Mouse (Mus musculus): ENCODE data around the gene Zfp870. TPM values are rescaled to one million over a fixed set of nuclear protein-coding genes. Genes with fewer than 3 reads are reported as not detected.
A peak's percentile ranks its signal among the peaks of the same experiment; 100 is the strongest.
"Not testable (repeated sequence)": the region's sequence is repeated elsewhere in the genome, so short reads cannot be mapped to it uniquely, and the experiment has no call there.

Zfp870 gene
- polyA plus RNA-seq, 1 experiment from 2014 or later = 4.5 TPM

- not testable (repeated sequence) for H3K9me3 ChIP-seq (replicated peaks); H3K36me3 ChIP-seq; H3K9ac ChIP-seq; H3K4me1 ChIP-seq (replicated peaks); H3K27me3 ChIP-seq; H3K4me3 ChIP-seq; ATAC-seq (replicated peaks; ENCODE audit: insufficient number of reproducible peaks, insufficient read depth, low FRiP score, low read depth); H3K27ac ChIP-seq; H3K4me2 ChIP-seq
- WGBS = 52% methylated on average over 5 of the region's 7 CpGs
Observed at GRCm38 (mm10) chr17:32867266-32867665, 24.2 kb downstream of the Zfp870 start.

- not testable (repeated sequence) for H3K36me3 ChIP-seq; H3K27ac ChIP-seq; H3K27me3 ChIP-seq; ATAC-seq (replicated peaks; ENCODE audit: insufficient number of reproducible peaks, insufficient read depth, low FRiP score, low read depth); H3K4me1 ChIP-seq (replicated peaks); H3K9me3 ChIP-seq (replicated peaks); H3K9ac ChIP-seq; H3K4me2 ChIP-seq; H3K4me3 ChIP-seq
- 47% methylated on average over 3 of the region's 6 CpGs for WGBS
Observed at GRCm38 (mm10) chr17:32856713-32857112, 34.7 kb downstream of the Zfp870 start.

- Histone ChIP-seq H3K27me3 (no peaks in the 10 kb centered on the region), H3K4me2 (no peak overlapping the region), H3K4me1 (replicated peaks) (no peaks in the 10 kb centered on the region), H3K9me3 (replicated peaks) (no peaks in the 10 kb centered on the region), H3K36me3 (no peaks in the 10 kb centered on the region), H3K4me3 (no peak overlapping the region), H3K9ac (no peak overlapping the region), H3K27ac (no peak overlapping the region)
- ATAC-seq (replicated peaks; ENCODE audit: insufficient number of reproducible peaks, insufficient read depth, low FRiP score, low read depth) = no peak
- 53% methylated on average over 7 of the region's 7 CpGs for whole genome bisulfite sequencing
Observed at GRCm38 (mm10) chr17:32851581-32851980, 39.9 kb downstream of the Zfp870 start.

- 83% methylated on average over 2 of the region's 2 CpGs for WGBS
Observed at GRCm38 (mm10) chr17:32841388-32841787, 50.1 kb downstream of the Zfp870 start.

GRCm38 (mm10) chr17:32839083-32839802 lies 52.2 kb downstream of the Zfp870 start:
- H3K4me2 ChIP-seq = peak overlapping the region; percentile 20
- H3K4me1 ChIP-seq (replicated peaks) = peaks cover 2% of the 10 kb centered on the region; the same call in 1 of the 2 replicates
- 0 out of 2 replicates have a peak, but pooled peaks cover 3% of the 10 kb centered on the region for H3K9me3 ChIP-seq (replicated peaks)
- H3K9ac ChIP-seq = no peak overlapping the region
- H3K27ac ChIP-seq = peak overlapping the region; percentile 38; the same call in 1 of the 2 replicates
- ATAC-seq (replicated peaks; ENCODE audit: insufficient number of reproducible peaks, insufficient read depth, low FRiP score, low read depth) = no peak
- no peaks in the 10 kb centered on the region for H3K27me3 ChIP-seq
- no peak overlapping the region for H3K4me3 ChIP-seq
- WGBS = 36% methylated on average over 15 of the region's 15 CpGs
- no peaks in the 10 kb centered on the region for H3K36me3 ChIP-seq

More at GRCm38 (mm10) chr17:32841388-32841787, 50.1 kb downstream of the Zfp870 start:
- Histone ChIP-seq H3K27me3 (no peaks in the 10 kb centered on the region), H3K36me3 (no peaks in the 10 kb centered on the region), H3K9ac (no peak overlapping the region), H3K27ac (no peak overlapping the region), H3K9me3 (replicated peaks) (0 out of 2 replicates have a peak, but pooled peaks cover 3% of the 10 kb centered on the region), H3K4me3 (no peak overlapping the region), H3K4me1 (replicated peaks) (peaks cover 2% of the 10 kb centered on the region; the same call in 1 of the 2 replicates), H3K4me2 (no peak overlapping the region)
- ATAC-seq (replicated peaks; ENCODE audit: insufficient number of reproducible peaks, insufficient read depth, low FRiP score, low read depth) = no peak

- ATAC-seq (replicated peaks; ENCODE audit: insufficient number of reproducible peaks, insufficient read depth, low FRiP score, low read depth) = no peak
- Histone ChIP-seq H3K9me3 (replicated peaks) (no peaks in the 10 kb centered on the region), H3K36me3 (peaks cover 9% of the 10 kb centered on the region; the same call in 1 of the 2 replicates), H3K27ac (no peak overlapping the region), H3K4me3 (peak overlapping the region; percentile 90), H3K4me1 (replicated peaks) (peaks cover 11% of the 10 kb centered on the region), H3K27me3 (no peaks in the 10 kb centered on the region), H3K4me2 (peak overlapping the region; percentile 69), H3K9ac (no peak overlapping the region)
- 32% methylated on average over 3 of the region's 3 CpGs for WGBS
Observed at GRCm38 (mm10) chr17:32830418-32830782, 61.0 kb downstream of the Zfp870 start.

- Histone ChIP-seq H3K4me2 (peak within 1 kb of the TSS; percentile 69), H3K4me1 (replicated peaks) (peaks cover 11% of the 10 kb centered on the region), H3K9ac (peak within 1 kb of the TSS; percentile 90), H3K27ac (peak within 1 kb of the TSS; percentile 77), H3K9me3 (replicated peaks) (no peaks in the 10 kb centered on the region), H3K4me3 (peak within 1 kb of the TSS; percentile 90), H3K27me3 (no peaks in the 10 kb centered on the region), H3K36me3 (peaks cover 13% of the 10 kb centered on the region; the same call in 1 of the 2 replicates)
- 2% methylated on average over 35 of the region's 35 CpGs for WGBS
- peak; percentile 95 for ATAC-seq (replicated peaks; ENCODE audit: insufficient number of reproducible peaks, insufficient read depth, low FRiP score, low read depth)
Observed at GRCm38 (mm10) chr17:32829540-32830417, 61.7 kb downstream of the Zfp870 start, which contains the start of gene Zfp799. Gene Zfp799 (minus strand): TSS chr17:32830261.

Other genes with a start within 250 kb of the Zfp870 start
- gene Cyp4f40, start 232.7 kb downstream of the Zfp870 start, polyA plus RNA-seq (2015; fragmentation: Nextera tagmentation; extraction: Ambion mirVana) = not detected in 2 replicates
- 0.19 TPM in 1 of 2 replicates, not detected in the other for gene Cyp4f15, start 206.0 kb downstream of the Zfp870 start, polyA plus RNA-seq (2015; fragmentation: Nextera tagmentation; extraction: Ambion mirVana)
- gene Zfp871, start 103.4 kb downstream of the Zfp870 start, polyA plus RNA-seq (2015; fragmentation: Nextera tagmentation; extraction: Ambion mirVana) = 18.1 and 20.5 TPM in 2 replicates
- gene Zfp811, start 81.7 kb downstream of the Zfp870 start, polyA plus RNA-seq (2015; fragmentation: Nextera tagmentation; extraction: Ambion mirVana) = 1.1 and 1.3 TPM in 2 replicates
- gene Zfp799, start 61.4 kb downstream of the Zfp870 start, polyA plus RNA-seq (2015; fragmentation: Nextera tagmentation; extraction: Ambion mirVana) = 6.2 and 8.2 TPM in 2 replicates
- gene Cyp4f14, start 25.7 kb upstream of the Zfp870 start, polyA plus RNA-seq (2015; fragmentation: Nextera tagmentation; extraction: Ambion mirVana) = not detected in 2 replicates
- gene Cyp4f13, start 55.8 kb upstream of the Zfp870 start, polyA plus RNA-seq (2015; fragmentation: Nextera tagmentation; extraction: Ambion mirVana) = 10.0 and 11.6 TPM in 2 replicates
- 4.9 and 7.4 TPM in 2 replicates for gene Zfp472, start 74.2 kb upstream of the Zfp870 start, polyA plus RNA-seq (2015; fragmentation: Nextera tagmentation; extraction: Ambion mirVana)
- gene Zfp952, start 101.5 kb upstream of the Zfp870 start, polyA plus RNA-seq (2015; fragmentation: Nextera tagmentation; extraction: Ambion mirVana) = 6.7 and 8.9 TPM in 2 replicates
- 6.0 and 6.2 TPM in 2 replicates for gene Zfp763, start 141.8 kb upstream of the Zfp870 start, polyA plus RNA-seq (2015; fragmentation: Nextera tagmentation; extraction: Ambion mirVana)
- gene 4921501E09Rik, start 176.4 kb upstream of the Zfp870 start, polyA plus RNA-seq (2015; fragmentation: Nextera tagmentation; extraction: Ambion mirVana) = not detected in 2 replicates
- gene Zfp563, start 197.7 kb upstream of the Zfp870 start, polyA plus RNA-seq (2015; fragmentation: Nextera tagmentation; extraction: Ambion mirVana) = 4.5 and 4.7 TPM in 2 replicates
- gene Morc2b, start 248.0 kb upstream of the Zfp870 start, polyA plus RNA-seq (2015; fragmentation: Nextera tagmentation; extraction: Ambion mirVana) = not detected in 2 replicates